Mouse (Mus musculus) neural tube, embryonic 12.5 days (tissue): ENCODE measurements around the gene Myh7b. TPM values are rescaled to one million over a fixed set of nuclear protein-coding genes. Genes with fewer than 3 reads are reported as not detected.

Experiments used
- ATAC-seq: fragments of 200-750 bp; cut with Nextera tagmentation; 2 replicates; pipeline ENCODE4 v1.8.0; 2017; ENCODE audit warnings: low read depth, mild to moderate bottlenecking, moderate TSS enrichment, moderate library complexity; ENCODE audit not compliant: low FRiP score
- H3K27ac ChIP-seq: fragments of 300-500 bp; sonication (generic); 2 replicates; pipeline ENCODE4 v1.5.1; 2016
- H3K27me3 ChIP-seq: fragments of 300-500 bp; sonication (generic); replicated peaks from 2 replicates; pipeline ENCODE4 v1.6.1; 2016; ENCODE audit warnings: mild to moderate bottlenecking
- H3K36me3 ChIP-seq: fragments of 300-500 bp; sonication (generic); 2 replicates; pipeline ENCODE4 v1.6.1; 2016; ENCODE audit warnings: mild to moderate bottlenecking
- H3K4me1 ChIP-seq: fragments of 300-500 bp; sonication (generic); 2 replicates; pipeline ENCODE4 v1.6.1; 2016
- H3K4me2 ChIP-seq: fragments of 300-500 bp; sonication (generic); replicated peaks from 2 replicates; pipeline ENCODE4 v1.6.1; 2016; ENCODE audit warnings: mild to moderate bottlenecking
- H3K4me3 ChIP-seq: fragments of 300-500 bp; sonication (generic); 2 replicates; pipeline ENCODE4 v1.5.1; 2016
- H3K9ac ChIP-seq: fragments of 300-500 bp; sonication (generic); 2 replicates; pipeline ENCODE4 v1.6.1; 2016; ENCODE audit warnings: mild to moderate bottlenecking
- H3K9me3 ChIP-seq: fragments of 300-500 bp; sonication (generic); 2 replicates; pipeline ENCODE4 v1.6.1; 2016; ENCODE audit warnings: mild to moderate bottlenecking
- WGBS: fragments of 180-500 bp; shearing (Covaris S2); methylation state at CpG from one replicate; pipeline ENCODE4 v1.1.7; 2016; 5-methylcytosine and 5-hydroxymethylcytosine counted together
- polyA plus RNA-seq: library from polyadenylated mRNA; unstranded; fragments of >200 nt; fragmentation: Nextera tagmentation; extraction: Ambion mirVana; gene quantifications from 2 replicates; pipeline ENCODE4 v1.2.1, GENCODE M21; 2016

The Myh7b gene
- polyA plus RNA-seq, 1 experiment from 2014 or later = 1.3 TPM

GRCm38 (mm10) chr2:155583927-155584530 lies 27.0 kb upstream of the Myh7b start:
- H3K9me3 ChIP-seq = no peaks in the 10 kb centered on the region

GRCm38 (mm10) chr2:155585082-155585481 lies 25.9 kb upstream of the Myh7b start:
- Histone ChIP-seq H3K4me3 (no peak overlapping the region), H3K9me3 (no peaks in the 10 kb centered on the region), H3K4me2 (no peak overlapping the region), H3K27ac (no peak overlapping the region), H3K4me1 (no peaks in the 10 kb centered on the region), H3K9ac (no peak overlapping the region), H3K36me3 (no peaks in the 10 kb centered on the region), H3K27me3 (no peaks in the 10 kb centered on the region)
- ATAC-seq = no peak
- WGBS = 87% methylated on average over 9 of the region's 9 CpGs

More at GRCm38 (mm10) chr2:155583927-155584530, 27.0 kb upstream of the Myh7b start:
- H3K36me3 ChIP-seq = no peaks in the 10 kb centered on the region
- no peak overlapping the region for H3K4me3 ChIP-seq
- 38% methylated on average over 5 of the region's 5 CpGs for WGBS
- ATAC-seq = no peak
- H3K27ac ChIP-seq = no peak overlapping the region
- H3K27me3 ChIP-seq = no peaks in the 10 kb centered on the region
- H3K4me2 ChIP-seq = no peak overlapping the region
- H3K9ac ChIP-seq = no peak overlapping the region
- H3K4me1 ChIP-seq = no peaks in the 10 kb centered on the region

- no peak for ATAC-seq
- Histone ChIP-seq H3K36me3 (no peaks in the 10 kb centered on the region), H3K9ac (no peak overlapping the region), H3K4me3 (no peak overlapping the region), H3K27me3 (no peaks in the 10 kb centered on the region), H3K4me2 (no peak overlapping the region), H3K4me1 (no peaks in the 10 kb centered on the region), H3K9me3 (no peaks in the 10 kb centered on the region), H3K27ac (no peak overlapping the region)
- 68% methylated on average over 10 of the region's 10 CpGs for WGBS
Observed at GRCm38 (mm10) chr2:155585486-155585885, 25.5 kb upstream of the Myh7b start.

GRCm38 (mm10) chr2:155588136-155588535 lies 22.9 kb upstream of the Myh7b start:
- H3K9me3 ChIP-seq = no peaks in the 10 kb centered on the region
- no peak overlapping the region for H3K4me2 ChIP-seq
- no peaks in the 10 kb centered on the region for H3K27me3 ChIP-seq
- no peaks in the 10 kb centered on the region for H3K36me3 ChIP-seq
- no peak overlapping the region for H3K27ac ChIP-seq
- peaks cover 7% of the 10 kb centered on the region for H3K4me1 ChIP-seq
- ATAC-seq = no peak
- 75% methylated on average over 3 of the region's 3 CpGs for WGBS
- no peak overlapping the region for H3K4me3 ChIP-seq
- H3K9ac ChIP-seq = no peak overlapping the region

GRCm38 (mm10) chr2:155589521-155589920 lies 21.5 kb upstream of the Myh7b start:
- Histone ChIP-seq H3K4me1 (peaks cover 7% of the 10 kb centered on the region), H3K4me2 (no peak overlapping the region), H3K27me3 (no peaks in the 10 kb centered on the region), H3K4me3 (no peak overlapping the region), H3K9ac (no peak overlapping the region), H3K36me3 (no peaks in the 10 kb centered on the region), H3K9me3 (no peaks in the 10 kb centered on the region), H3K27ac (no peak overlapping the region)
- WGBS = 79% methylated on average over 6 of the region's 6 CpGs
- no peak for ATAC-seq

- Histone ChIP-seq H3K36me3 (no peaks in the 10 kb centered on the region), H3K27ac (no peak overlapping the region), H3K27me3 (no peaks in the 10 kb centered on the region), H3K4me2 (no peak overlapping the region), H3K9me3 (no peaks in the 10 kb centered on the region), H3K4me3 (no peak overlapping the region), H3K9ac (no peak overlapping the region), H3K4me1 (peaks cover 7% of the 10 kb centered on the region)
- 93% methylated on average over 2 of the region's 2 CpGs for WGBS
- no peak for ATAC-seq
Observed at GRCm38 (mm10) chr2:155590876-155591275, 20.1 kb upstream of the Myh7b start.

- Histone ChIP-seq H3K9me3 (no peaks in the 10 kb centered on the region), H3K4me1 (peaks cover 7% of the 10 kb centered on the region), H3K4me3 (peak overlapping the region; percentile 54), H3K27ac (0 out of 2 replicates have a peak overlapping the region, but pooled peaks have one; percentile 26), H3K4me2 (peak overlapping the region; percentile 77), H3K27me3 (no peaks in the 10 kb centered on the region), H3K36me3 (no peaks in the 10 kb centered on the region), H3K9ac (peak overlapping the region; percentile 67)
- WGBS = 8% methylated on average over 6 of the region's 6 CpGs
- no peak for ATAC-seq
Observed at GRCm38 (mm10) chr2:155591676-155592075, 19.3 kb upstream of the Myh7b start.

- peak within 1 kb of the TSS; percentile 54 for H3K4me3 ChIP-seq
- peaks cover 7% of the 10 kb centered on the region for H3K4me1 ChIP-seq
- H3K27ac ChIP-seq = peak within 1 kb of the TSS; percentile 26; the same call in 1 of the 2 replicates
- peak within 1 kb of the TSS; percentile 77 for H3K4me2 ChIP-seq
- ATAC-seq = peak; percentile 90
- no peaks in the 10 kb centered on the region for H3K27me3 ChIP-seq
- no peaks in the 10 kb centered on the region for H3K36me3 ChIP-seq
- WGBS = under 1% methylated on average over 53 of the region's 53 CpGs
- H3K9me3 ChIP-seq = no peaks in the 10 kb centered on the region
- H3K9ac ChIP-seq = peak within 1 kb of the TSS; percentile 67
Observed at GRCm38 (mm10) chr2:155592137-155592853, 18.7 kb upstream of the Myh7b start, which contains the start of gene Gss. TSS of gene Gss (minus strand) at chr2:155592810.

GRCm38 (mm10) chr2:155592854-155593283 lies 18.1 kb upstream of the Myh7b start:
- H3K4me1 ChIP-seq = peaks cover 7% of the 10 kb centered on the region
- no peak; the same call in none of the 2 replicates for ATAC-seq
- H3K9ac ChIP-seq = peak overlapping the region; percentile 56
- H3K27me3 ChIP-seq = no peaks in the 10 kb centered on the region
- H3K4me3 ChIP-seq = peak overlapping the region; percentile 54
- H3K36me3 ChIP-seq = no peaks in the 10 kb centered on the region
- no peaks in the 10 kb centered on the region for H3K9me3 ChIP-seq
- 2% methylated on average over 9 of the region's 9 CpGs for WGBS
- peak overlapping the region; percentile 77 for H3K4me2 ChIP-seq
- H3K27ac ChIP-seq = no peak overlapping the region

GRCm38 (mm10) chr2:155595516-155595915 lies 15.5 kb upstream of the Myh7b start:
- no peak for ATAC-seq
- 83% methylated on average over 6 of the region's 6 CpGs for WGBS

GRCm38 (mm10) chr2:155603707-155604106 lies 7.3 kb upstream of the Myh7b start:
- H3K4me2 ChIP-seq = no peak overlapping the region
- no peaks in the 10 kb centered on the region for H3K4me1 ChIP-seq
- H3K9me3 ChIP-seq = no peaks in the 10 kb centered on the region
- H3K4me3 ChIP-seq = no peak overlapping the region
- H3K36me3 ChIP-seq = no peaks in the 10 kb centered on the region
- ATAC-seq = no peak
- 61% methylated on average over 3 of the region's 3 CpGs for WGBS
- H3K27me3 ChIP-seq = no peaks in the 10 kb centered on the region
- no peak overlapping the region for H3K27ac ChIP-seq
- H3K9ac ChIP-seq = no peak overlapping the region

More at GRCm38 (mm10) chr2:155595516-155595915, 15.5 kb upstream of the Myh7b start:
- no peak overlapping the region for H3K4me3 ChIP-seq
- peaks cover 7% of the 10 kb centered on the region for H3K4me1 ChIP-seq
- no peaks in the 10 kb centered on the region for H3K27me3 ChIP-seq
- no peaks in the 10 kb centered on the region for H3K9me3 ChIP-seq
- H3K27ac ChIP-seq = no peak overlapping the region
- H3K4me2 ChIP-seq = no peak overlapping the region
- H3K36me3 ChIP-seq = no peaks in the 10 kb centered on the region
- H3K9ac ChIP-seq = no peak overlapping the region

GRCm38 (mm10) chr2:155604560-155605235 lies 6.3 kb upstream of the Myh7b start:
- Histone ChIP-seq H3K36me3 (no peaks in the 10 kb centered on the region), H3K4me3 (no peak overlapping the region), H3K4me1 (no peaks in the 10 kb centered on the region), H3K27me3 (no peaks in the 10 kb centered on the region), H3K9ac (no peak overlapping the region), H3K9me3 (no peaks in the 10 kb centered on the region), H3K4me2 (no peak overlapping the region), H3K27ac (no peak overlapping the region)
- no peak for ATAC-seq
- 59% methylated on average over 10 of the region's 10 CpGs for WGBS
